Mouse (Mus musculus) embryonic fibroblast, embryonic 13.5 days (primary cell): ENCODE data around the gene Shc1. TPM values are rescaled to one million over a fixed set of nuclear protein-coding genes. Genes with fewer than 3 reads are reported as not detected.

Source experiments
- H3K27ac ChIP-seq: 2 replicates; pipeline ENCODE4 v1.5.1; 2012; ENCODE audit warnings: low read length, control low read depth, inconsistent platforms; ENCODE audit not compliant: insufficient read depth
- H3K4me1 ChIP-seq: 2 replicates; pipeline ENCODE4 v1.6.1; 2011; ENCODE audit warnings: low read length; ENCODE audit not compliant: control insufficient read depth, insufficient read depth
- H3K4me3 ChIP-seq: 2 replicates; pipeline ENCODE4 v1.5.1; 2011; ENCODE audit warnings: mild to moderate bottlenecking, control low read depth, low read length; ENCODE audit not compliant: insufficient read depth
- CTCF ChIP-seq: IDR thresholded peaks from 2 replicates; pipeline ENCODE4 v1.5.1; 2011; ENCODE audit warnings: mild to moderate bottlenecking, control low read depth, low read length, moderate library complexity, borderline replicate concordance; ENCODE audit not compliant: insufficient read depth
- POLR2A ChIP-seq: IDR thresholded peaks from 2 replicates; pipeline ENCODE4 v1.6.1; 2011; ENCODE audit warnings: low read depth, mild to moderate bottlenecking, control low read depth, low read length, moderate library complexity
- polyA plus RNA-seq: library from polyadenylated mRNA; stranded (reverse); fragments of >200 nt; gene quantifications from 2 replicates; pipeline ENCODE4 v1.2.4, GENCODE M21; 2011; ENCODE audit warnings: low read depth; ENCODE audit not compliant: missing spikeins, insufficient read length

Shc1 gene
- polyA plus RNA-seq, 1 experiment = 224 TPM

- H3K4me3 ChIP-seq = no peak overlapping the region
- H3K4me1 ChIP-seq = 0 out of 2 replicates have a peak, but pooled peaks cover 7% of the 10 kb centered on the region
- H3K27ac ChIP-seq = no peak overlapping the region
- TF ChIP-seq CTCF (no peak), POLR2A (no peak)
Measured at GRCm38 (mm10) chr3:89382950-89383349, 35.3 kb upstream of the Shc1 start.

- TF ChIP-seq POLR2A (no peak), CTCF (no peak)
- 0 out of 2 replicates have a peak, but pooled peaks cover 6% of the 10 kb centered on the region for H3K4me1 ChIP-seq
- no peak overlapping the region for H3K27ac ChIP-seq
- H3K4me3 ChIP-seq = no peak overlapping the region
Measured at GRCm38 (mm10) chr3:89383651-89384255, 34.5 kb upstream of the Shc1 start.

GRCm38 (mm10) chr3:89384331-89385076, 33.7 kb upstream of the Shc1 start:
- Histone ChIP-seq H3K4me1 (0 out of 2 replicates have a peak, but pooled peaks cover 1% of the 10 kb centered on the region), H3K27ac (no peak overlapping the region), H3K4me3 (no peak overlapping the region)
- TF ChIP-seq POLR2A (no peak), CTCF (no peak)

GRCm38 (mm10) chr3:89385451-89385850, 32.8 kb upstream of the Shc1 start:
- H3K4me3 ChIP-seq = no peak overlapping the region
- no peaks in the 10 kb centered on the region for H3K4me1 ChIP-seq
- TF ChIP-seq CTCF = no peak
- no peak for TF ChIP-seq POLR2A
- no peak overlapping the region for H3K27ac ChIP-seq

- TF ChIP-seq POLR2A (no peak), CTCF (no peak)
- Histone ChIP-seq H3K4me1 (no peaks in the 10 kb centered on the region), H3K4me3 (no peak overlapping the region), H3K27ac (no peak overlapping the region)
Measured at GRCm38 (mm10) chr3:89386438-89387420, 31.5 kb upstream of the Shc1 start.

- Histone ChIP-seq H3K4me1 (no peaks in the 10 kb centered on the region), H3K27ac (no peak overlapping the region), H3K4me3 (no peak overlapping the region)
- TF ChIP-seq CTCF (no peak), POLR2A (no peak)
Measured at GRCm38 (mm10) chr3:89387632-89388031, 30.6 kb upstream of the Shc1 start.

GRCm38 (mm10) chr3:89388134-89388881, 29.9 kb upstream of the Shc1 start:
- H3K27ac ChIP-seq = no peak overlapping the region

GRCm38 (mm10) chr3:89388901-89389740, 29.1 kb upstream of the Shc1 start:
- Histone ChIP-seq H3K27ac (no peak overlapping the region), H3K4me1 (no peaks in the 10 kb centered on the region), H3K4me3 (no peak overlapping the region)
- no peak for TF ChIP-seq POLR2A
- TF ChIP-seq CTCF = no peak

More at GRCm38 (mm10) chr3:89388134-89388881, 29.9 kb upstream of the Shc1 start:
- Histone ChIP-seq H3K4me1 (no peaks in the 10 kb centered on the region), H3K4me3 (no peak overlapping the region)
- TF ChIP-seq POLR2A (no peak), CTCF (no peak)

- H3K4me3 ChIP-seq = no peak overlapping the region
- peak overlapping the region; percentile 6; the same call in 1 of the 2 replicates for H3K27ac ChIP-seq
- TF ChIP-seq POLR2A (no peak), CTCF (no peak)
- H3K4me1 ChIP-seq = no peaks in the 10 kb centered on the region
Measured at GRCm38 (mm10) chr3:89390111-89390515, 28.1 kb upstream of the Shc1 start.
